Mouse (Mus musculus): ENCODE results near the gene Grid1.

GRCm38 (mm10) chr14:34930040-34930719 lies 110.3 kb downstream of the Grid1 start:
- no peak for TF ChIP-seq POLR2A (IDR thresholded peaks at IDR 0.05; ENCODE audit: borderline replicate concordance, extremely low read depth, low read depth, low read length)
- TF ChIP-seq CTCF (IDR thresholded peaks at IDR 0.05; ENCODE audit: insufficient read depth, low read length), result no peak
